Mouse (Mus musculus): ENCODE measurements around the gene Aldh1a1.
A peak's percentile ranks its signal among the peaks of the same experiment; 100 is the strongest.

Gene Aldh1a1

DNA sequence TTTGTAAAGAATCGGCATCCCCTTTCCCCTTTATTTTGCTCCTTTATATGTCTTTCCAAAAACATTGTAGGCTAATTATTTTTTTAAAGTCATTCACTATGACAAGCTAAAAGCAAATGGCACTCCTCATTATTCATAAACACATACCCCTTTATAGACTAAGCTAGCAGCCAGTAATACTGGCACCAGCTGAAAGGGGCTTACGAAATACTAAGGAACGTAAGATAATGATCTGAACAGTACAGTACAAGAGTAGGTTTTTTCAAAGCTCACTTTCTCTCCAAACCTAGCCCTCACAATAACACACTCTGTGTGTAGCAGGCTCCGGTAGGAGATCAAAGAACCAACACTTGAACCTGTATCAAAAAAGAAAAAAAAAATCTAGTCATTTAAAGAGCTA lies 64.7 kb downstream of the Aldh1a1 start:
- DNase-seq, result no peak

DNA sequence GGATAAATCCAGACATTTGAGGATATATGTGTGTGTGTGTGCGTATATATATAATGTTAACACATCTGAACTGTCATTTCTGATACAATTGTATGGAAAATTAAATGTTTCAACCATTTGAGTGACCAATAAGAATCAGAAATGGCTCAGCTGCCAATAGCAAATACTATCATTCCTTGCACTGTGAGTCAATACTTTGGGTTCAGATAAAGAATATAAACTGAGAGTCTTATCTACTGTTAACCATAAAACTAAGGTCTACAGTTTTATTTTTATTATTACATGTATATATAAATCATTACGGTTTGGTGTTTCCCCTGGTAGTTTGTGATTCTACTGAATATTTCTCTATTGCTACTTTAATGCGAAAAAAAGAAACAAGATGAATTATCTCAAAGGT lies 65.6 kb downstream of the Aldh1a1 start:
- DNase-seq, result no peak

DNA sequence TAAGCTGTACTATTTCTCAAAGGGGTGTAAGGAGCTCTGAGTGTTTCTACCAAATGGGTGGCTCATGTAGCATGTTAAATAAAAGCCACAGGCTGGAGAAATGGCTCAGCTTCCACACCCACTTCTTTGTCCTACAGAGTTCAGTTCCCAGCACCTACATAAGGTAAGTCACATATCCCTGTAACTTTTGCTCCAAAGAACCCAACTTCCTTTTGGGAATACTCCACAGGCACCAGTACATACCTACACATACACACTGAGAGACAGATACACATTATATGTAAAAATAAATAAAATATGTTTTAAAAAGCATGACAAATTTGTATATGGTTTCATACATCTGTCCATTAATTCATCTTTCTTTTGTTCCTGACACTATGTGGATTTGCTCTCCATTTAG lies 66.0 kb downstream of the Aldh1a1 start:
- DNase-seq, result no peak

DNA sequence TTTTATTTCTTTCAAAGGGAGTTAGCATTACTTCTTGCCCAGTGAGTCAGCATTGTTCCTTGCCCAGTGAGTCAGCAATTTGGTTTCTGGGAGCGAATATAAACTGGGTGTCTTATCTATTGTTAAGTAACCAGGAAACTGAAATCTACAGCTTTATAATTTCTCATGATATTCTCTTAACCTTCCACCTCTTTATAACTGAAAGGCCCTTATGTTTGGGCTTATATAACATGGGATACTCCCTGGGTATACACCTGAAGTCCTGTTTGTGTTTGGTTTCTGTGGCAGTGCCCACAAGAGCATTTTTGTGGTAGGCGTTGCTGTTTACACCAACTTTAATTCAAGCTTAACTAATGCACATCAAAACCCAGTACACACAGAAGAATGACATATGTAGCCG lies 66.4 kb downstream of the Aldh1a1 start:
- no peak for DNase-seq

DNA sequence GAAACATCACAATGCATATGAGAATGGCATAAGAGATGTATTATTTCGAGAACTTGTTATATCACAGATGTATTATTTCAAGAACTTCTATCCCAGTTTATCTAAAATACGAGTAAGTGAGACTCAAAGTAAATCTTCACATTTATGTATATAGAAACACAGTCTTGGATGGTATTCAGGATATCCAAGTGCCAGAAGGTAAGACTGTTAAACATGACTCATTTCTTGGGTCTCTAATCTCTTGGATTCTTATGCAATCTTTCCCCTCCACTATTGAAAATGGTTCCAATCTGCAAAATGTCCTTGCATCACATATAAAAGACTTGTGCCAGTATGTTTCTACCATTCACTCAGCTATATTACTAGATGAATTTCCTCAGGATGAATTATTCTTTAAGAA lies 67.4 kb downstream of the Aldh1a1 start:
- no peak for DNase-seq

DNA sequence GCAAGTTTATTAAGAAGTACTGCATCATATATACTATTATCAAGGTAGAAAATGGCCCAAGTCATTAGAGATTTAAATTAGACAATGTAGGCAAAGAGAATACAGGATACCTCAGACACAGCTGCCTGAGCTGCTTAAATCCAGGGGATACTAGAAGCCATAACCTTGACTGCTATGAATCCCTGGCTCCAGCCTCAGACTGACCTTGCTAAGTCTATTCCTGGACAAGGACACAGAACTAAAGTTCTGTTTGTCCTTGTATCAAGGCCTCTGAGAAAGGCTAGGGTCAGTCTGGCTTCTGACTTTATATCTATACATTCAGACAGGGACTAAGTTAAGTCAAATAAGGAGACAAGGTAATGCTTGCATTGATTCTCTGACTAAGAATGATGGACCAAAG lies 69.9 kb downstream of the Aldh1a1 start:
- no peak for DNase-seq

DNA sequence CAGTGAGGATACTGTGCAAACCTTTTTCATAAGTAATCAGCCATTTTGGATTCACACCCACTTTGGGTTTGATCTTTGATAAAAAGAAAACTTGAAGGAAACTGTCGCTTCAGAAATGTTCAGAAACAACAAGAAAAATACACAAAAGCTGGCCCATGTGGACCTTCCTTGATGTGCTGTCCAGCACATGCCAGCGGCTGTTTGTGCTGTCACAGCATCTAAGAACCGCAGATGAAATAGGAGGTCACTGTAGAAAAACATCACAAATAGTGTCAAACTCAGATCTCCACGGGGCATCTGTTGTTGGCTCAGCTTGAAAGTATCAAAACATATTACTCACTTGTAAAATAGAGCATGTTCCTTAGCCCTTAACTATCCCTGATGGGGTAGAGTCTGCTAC lies 73.8 kb downstream of the Aldh1a1 start:
- no peak for DNase-seq

DNA sequence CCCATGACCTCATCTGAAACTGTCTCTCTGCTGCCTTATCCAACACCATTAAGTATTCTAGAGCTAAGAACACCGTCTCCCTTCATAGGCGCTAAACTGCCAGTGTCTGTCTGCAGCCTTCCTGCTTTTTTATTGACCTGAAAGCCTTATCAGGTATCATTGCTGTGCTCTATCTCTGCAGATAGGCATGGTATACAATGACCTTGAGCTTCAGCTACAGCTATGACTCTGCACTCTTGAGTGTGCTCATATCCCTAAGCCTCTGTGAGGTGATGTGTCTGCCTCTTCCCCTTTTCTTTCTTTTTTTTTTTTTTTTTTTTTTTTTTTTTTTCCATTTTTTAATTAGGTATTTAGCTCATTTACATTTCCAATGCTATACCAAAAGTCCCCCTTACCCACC lies 74.5 kb downstream of the Aldh1a1 start:
- no peak for DNase-seq

DNA sequence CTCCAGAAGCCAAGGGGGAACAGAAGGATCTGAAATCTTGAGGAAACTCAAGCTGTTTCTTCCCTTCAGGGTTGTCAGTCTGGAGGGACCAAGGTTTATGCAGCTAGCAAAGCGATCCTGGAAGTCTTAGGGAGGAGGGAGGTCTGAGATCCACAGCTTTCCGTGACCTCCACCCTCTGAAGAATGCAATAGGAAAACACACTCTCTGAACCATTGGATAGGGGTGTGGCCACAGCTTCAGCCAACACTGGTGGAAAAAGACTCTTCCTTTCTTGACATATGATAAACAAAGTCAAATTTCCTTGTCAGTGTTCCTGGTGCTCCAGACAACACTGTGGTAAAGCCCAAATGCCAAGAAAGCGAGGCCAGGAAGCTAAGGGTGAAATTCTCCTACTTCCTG lies 84.5 kb downstream of the Aldh1a1 start:
- no peak for DNase-seq

DNA sequence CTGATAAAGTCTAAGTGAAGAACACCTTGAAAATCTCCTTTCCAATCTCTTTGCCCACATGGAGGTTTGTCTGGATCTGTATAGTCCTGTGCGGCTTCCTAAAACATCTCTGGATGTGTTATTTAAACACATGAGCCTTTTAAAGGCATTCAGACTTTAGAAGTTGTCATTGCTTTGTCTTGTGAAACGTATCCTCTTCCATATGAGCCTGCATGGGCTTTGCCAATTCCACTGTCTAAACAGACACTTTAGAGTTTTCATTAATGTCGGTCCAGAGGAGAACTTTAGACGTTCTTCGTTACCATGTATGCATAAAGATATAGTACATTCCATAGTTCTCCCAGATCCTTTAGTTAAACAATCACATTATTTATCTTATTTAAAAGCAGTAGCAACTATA lies 84.9 kb downstream of the Aldh1a1 start:
- no peak for DNase-seq

DNA sequence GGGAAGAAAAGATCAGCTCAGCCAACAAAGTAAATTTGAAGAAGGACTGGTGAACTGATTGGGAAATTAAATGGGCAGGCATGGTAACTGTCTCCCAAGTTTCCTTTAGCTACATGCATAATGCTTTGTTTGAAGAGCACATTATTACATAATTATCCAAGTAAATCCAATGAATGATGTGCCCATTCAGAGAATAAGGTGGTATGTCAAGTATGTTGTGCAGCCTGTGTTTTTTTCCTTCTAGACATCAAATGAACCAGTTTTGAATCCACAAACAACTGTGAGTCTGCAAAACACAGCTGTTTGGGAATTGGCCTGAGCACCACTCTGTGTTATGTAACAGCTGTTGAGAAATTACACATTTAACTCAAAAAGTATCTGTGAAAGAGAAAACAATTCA lies 107.4 kb downstream of the Aldh1a1 start:
- DNase-seq, result no peak

DNA sequence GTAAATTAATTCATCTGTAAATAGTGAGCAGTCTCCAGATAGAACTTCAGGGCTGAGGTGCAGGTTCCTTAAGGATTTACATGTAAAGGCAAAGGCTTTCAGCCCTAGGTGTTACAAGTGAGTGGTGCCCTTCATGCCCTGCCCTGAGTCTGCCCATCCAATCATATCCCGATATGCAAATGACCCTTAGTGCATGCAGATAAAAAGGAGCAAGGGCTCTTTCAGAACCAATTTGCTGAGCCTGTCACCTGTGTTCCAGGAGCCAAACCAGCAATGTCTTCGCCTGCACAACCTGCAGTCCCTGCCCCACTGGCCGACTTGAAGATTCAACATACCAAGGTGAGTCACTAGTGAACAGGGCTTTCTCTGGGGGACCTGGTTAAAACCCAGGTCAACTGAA lies 109.2 kb downstream of the Aldh1a1 start:
- peak in 1 of 2 experiments; percentile 1 for DNase-seq

DNA sequence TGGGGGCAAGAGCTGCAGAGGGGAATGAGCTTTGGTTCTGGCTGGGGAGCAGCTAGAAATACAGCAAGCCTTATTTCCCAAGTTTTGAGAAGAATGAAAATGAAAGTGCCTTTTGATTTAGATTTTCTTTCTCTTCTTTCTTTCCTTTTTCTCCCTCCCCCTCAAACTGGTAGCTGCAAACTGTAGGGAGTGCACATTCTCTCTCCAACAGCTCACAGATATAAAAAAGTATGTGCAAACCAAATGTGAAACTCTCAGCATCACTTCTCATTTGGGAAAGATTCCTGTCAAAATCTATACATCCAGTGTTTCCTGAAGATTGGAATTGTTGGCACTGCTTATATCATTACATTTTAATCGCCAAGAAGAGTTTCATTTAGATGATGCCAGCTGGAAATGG lies 110.7 kb downstream of the Aldh1a1 start:
- no peak for DNase-seq

DNA sequence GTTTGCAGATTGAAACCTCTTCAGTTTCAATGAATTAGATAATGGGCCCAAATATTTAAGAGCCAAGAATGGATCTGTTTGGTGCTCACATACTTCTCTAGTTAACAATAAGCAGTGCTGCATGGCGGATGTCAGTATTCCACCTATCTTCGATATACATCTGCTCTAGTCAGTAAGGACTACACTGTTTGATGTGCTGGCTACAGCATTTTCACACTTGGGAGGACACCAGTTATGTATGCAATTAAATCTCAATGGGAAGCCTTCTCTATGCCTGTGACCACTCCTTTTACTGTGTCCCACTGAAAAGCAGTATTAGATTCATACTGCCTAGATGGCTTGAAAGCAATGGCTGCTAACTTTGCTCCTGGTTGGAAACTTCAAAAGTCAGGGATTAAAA lies 111.4 kb downstream of the Aldh1a1 start:
- DNase-seq, result no peak

DNA sequence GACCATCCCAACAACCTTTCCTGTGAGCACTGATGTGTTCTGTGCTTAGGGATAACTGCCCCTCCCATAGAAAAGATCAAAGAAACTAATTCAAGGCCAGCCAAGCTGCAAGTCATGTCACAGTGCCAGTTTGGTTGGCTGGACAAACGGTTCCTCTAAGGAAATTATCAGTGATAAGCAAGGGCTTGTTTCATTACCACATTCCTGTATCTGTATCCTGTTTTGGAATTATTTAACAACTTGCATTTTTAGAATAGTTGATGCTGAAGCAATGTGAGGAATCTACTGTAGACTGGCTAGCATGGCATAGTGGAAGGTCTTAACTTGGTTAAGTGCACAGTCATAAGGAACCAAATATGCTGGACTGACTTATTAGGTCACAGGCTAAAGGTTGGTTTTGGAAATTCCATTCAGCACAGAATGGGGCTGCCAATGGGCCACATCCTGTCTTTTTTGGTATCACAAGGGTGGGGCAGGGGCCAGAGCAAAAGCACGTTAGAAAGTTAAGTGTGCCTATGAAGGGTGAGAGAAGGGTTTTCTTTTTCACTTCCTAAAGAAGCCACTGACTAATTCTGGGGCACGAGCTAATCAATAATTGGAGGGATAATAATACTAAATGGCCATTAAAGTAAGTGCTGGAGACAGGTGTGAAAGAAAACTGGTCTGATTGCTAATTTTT lies 121.9 kb downstream of the Aldh1a1 start:
- DNase-seq, result no peak

DNA sequence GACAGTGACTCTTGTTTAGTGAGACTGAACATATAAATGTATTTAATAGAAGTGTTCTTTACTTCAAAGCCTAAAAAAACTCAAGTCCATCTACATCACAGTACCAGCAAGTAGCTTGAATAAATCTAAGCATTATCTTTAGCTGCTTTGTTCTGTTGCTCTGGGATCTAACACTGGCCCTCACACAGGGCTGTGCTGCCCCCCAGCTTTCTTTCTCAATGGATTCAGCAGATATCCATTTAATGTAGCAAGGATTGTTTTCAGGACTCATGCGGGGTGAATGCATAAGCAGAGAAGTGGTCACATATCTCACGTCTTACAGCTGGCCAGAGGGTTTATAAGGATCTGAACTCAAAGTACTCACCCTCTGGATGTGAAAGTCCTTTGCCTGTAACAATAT lies 129.9 kb downstream of the Aldh1a1 start:
- no peak for DNase-seq

DNA sequence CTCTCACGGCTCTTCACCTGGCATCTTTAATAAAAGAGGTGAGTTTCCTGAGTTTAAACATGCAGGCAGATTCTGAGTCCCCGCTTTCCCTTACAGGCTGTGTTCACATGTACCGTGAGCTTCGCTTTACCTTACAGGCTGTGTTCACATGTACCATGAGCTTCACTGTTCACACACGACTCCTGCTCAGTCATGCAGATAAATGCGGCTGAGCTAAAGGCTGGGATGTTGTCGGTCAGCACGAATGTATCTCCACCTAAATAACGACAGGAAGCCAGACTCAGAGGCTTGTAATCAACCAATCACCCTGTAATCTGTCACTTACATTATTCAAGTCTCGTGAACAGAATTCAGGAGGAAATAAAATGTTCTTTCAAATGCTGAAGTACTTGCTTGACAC lies 130.9 kb downstream of the Aldh1a1 start:
- peak; percentile 10 to 32 for DNase-seq

DNA sequence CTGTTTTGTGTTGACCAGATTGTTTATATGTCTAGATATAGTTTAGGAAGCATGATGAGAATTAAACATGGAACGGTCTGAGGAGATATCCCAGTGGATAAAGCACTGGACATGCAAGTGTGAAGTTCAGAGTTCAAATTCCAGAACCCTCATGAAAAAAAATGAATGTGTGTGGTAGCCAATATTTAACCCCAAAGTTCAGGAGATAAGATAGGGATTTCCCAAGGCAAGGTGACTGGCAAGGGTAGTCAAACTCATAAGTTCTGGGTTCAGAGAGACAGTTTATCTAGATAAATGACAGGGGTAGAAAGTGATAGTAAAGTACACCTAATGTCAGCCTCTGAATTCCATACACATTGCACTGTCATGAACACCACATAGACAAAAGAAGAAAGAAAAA lies 138.5 kb downstream of the Aldh1a1 start:
- no peak for DNase-seq

DNA sequence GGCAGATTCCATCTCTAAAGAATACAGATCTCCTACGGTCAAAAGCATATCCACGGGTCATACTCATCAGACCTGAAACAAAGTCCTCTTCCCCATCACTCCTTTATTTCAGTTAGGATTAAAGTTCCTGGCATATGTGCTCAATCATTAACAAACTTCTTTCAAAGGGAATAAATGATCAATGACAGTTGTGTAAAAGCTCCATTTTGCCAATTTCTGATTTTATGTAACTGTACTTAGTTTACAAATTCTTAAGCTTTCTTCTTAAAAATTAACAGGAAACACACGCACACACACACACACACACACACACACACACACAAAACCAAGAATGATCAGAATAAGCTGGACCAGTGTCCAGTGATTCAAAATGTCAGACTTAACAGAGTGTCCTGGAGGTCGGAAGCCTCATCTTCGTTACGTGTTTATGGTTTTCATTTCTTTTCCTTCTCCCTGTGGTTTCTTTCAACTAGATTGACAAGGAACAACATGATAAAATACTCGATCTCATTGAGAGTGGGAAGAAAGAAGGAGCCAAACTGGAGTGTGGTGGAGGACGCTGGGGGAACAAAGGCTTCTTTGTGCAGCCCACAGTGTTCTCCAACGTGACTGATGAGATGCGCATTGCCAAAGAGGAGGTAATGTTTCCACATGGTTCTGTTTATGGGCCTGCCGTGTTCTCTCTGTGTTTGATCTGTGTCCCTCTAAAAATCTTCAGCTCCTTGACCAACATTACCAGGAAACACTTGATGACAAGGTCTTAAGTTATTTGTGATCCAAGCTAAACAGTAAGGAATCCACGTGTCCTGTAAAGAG lies 141.6 kb downstream of the Aldh1a1 start:
- DNase-seq, result no peak

DNA sequence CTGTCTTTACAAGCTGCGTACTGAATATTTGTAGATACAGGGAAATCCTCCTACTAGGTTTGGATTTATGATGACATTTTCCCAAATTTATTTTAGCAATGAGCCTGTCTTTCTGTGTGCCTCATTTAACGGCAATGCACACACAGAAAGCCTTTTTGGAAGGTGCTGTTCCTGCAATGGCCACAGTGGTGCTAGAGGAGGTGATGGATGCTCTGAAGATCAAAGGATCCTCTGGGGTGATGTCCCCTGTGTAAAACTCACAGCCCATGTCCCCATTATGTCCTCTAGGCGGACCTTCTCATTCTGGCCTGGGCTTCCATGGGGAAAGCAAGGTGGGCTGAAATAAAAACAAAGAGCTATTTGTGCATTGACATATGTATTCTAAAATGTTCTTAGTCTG lies 151.8 kb downstream of the Aldh1a1 start:
- DNase-seq, result peak in 1 of 2 experiments; percentile 1

DNA sequence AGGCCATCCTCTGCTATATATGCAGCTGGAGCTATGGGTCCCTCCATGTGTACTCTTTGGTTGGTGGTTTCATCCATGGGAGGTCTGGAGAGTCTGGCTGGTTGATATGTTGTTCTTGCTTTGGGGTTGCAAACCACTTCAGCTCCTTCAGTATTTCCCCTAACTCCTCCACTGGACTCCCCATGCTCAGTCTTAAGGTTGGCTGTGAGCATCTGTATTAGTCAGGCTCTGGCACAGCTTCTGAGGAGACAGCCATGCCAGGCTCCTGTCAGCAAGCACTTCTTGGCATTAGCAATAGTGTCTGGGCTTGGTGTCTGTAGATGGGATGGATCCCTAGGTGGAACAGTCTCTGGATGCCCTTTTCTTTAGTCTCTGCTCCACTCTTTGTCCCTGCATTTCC lies 155.0 kb downstream of the Aldh1a1 start:
- DNase-seq, result peak in 1 of 2 experiments; percentile 6

DNA sequence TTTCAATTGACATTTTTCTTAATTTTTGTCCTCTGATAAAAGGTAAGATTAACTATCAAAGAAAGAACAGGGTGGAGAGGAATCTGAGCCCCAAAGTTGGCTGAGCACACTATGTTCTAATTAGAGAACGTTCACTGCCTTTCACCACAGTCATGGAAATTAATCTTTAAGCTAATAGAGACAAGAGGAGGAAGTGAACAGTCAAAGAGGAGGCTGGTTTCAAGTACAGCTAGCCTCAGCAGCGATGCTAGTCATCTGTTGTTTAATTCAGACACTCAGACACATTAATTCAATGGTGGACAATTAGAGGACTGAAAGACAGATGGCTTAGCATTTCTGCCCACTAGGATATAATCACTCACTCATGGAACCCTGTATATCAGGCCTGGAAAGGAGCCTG lies 157.5 kb downstream of the Aldh1a1 start:
- no peak for DNase-seq

DNA sequence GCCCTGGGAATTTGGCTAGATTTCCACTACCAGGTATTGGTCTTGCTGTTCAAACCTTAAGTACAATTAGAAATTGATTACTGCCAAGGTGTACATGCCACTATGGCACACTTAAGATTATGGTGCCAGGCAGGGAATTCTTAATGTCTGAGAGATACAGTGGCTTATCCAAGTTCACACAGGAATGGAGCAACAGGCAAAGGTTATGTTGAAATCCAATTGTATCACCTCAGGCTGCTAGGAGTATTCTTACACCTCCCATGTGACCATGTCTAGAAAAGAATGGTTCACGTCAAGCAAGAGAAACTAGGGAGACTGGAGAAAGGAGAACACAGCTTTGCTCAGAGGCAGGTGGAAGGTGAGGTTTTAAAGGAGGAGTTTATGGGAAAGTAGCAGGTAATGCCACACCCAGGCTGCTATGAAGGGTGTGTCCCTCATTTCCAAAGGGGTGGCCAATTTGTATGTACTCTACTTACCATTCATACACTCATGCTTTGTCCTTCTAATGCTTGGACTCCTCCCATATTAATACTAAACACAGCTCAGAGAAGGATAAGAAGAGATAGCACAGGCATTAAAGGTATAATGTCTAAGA lies 160.7 kb downstream of the Aldh1a1 start:
- DNase-seq, result no peak

Data from cerebellum, postnatal 10 days (tissue).